Mouse (Mus musculus): ENCODE data around the gene Cpsf6.

DNA sequence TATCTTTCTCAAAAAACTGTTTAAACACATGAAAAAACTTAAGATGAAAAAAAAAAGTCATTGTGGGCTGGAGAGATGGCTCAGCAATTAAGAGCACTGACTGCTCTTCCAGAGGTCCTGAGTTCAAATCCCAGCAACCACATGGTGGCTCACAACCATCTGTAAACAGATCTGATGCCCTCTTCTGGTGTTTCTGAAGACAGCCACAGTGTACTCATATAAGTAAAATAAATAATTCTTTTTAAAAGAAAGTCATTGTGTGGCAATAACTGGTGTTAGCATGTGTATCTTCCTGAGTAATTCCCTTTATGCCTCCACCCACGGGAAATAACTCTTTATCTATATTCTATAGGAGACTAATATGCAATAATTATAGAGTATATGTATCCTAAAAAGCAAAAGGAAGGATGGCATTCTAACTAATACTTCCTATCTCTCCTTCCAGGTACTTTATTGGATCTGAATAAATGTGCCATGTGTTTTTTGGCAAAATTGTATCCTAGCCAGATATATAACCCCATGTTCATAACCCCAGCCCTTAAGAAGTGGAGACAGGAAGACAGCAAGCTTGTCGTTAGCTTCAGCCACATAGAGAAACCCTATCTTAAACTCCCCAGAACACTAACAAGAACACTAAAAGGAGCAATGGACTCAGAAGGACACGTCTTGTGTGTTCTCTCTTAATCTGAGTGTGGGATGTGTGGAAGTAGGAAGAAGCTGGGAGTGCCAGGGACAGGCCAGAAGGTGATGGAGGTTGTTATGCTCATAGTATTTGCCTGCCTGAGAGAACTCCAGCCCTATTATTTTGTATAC, 15.1 kb upstream of the Cpsf6 start:
- no peak for TF ChIP-seq CTCF (IDR thresholded peaks at IDR 0.05; ENCODE audit: insufficient read depth, low read depth, low read length)
- no peak for TF ChIP-seq POLR2A (IDR thresholded peaks at IDR 0.05; ENCODE audit: insufficient read depth, low read depth, low read length)
